Mouse (Mus musculus): Measurements from ENCODE around the gene Kif1b.
"Not testable (repeated sequence)": the region's sequence is repeated elsewhere in the genome, so short reads cannot be mapped to it uniquely, and the experiment has no call there.

DNA sequence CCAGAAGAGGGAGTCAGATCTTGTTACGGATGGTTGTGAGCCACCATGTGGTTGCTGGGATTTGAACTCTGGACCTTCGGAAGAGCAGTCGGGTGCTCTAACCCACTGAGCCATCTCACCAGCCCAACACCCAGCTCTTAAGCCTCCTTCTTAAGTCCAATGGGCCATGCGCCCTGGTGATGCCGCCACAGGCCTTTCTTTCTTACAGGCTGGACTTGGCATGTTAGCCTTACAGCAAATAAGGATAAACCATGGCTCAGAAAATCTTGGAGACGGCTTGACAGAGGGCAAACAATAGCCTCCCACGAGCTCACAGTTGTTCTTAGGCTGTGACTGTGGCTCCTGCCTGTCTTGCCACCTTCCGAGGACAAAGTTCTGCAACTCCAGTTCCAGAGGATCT, 137.6 kb downstream of the Kif1b start:
- TF ChIP-seq CTCF (IDR thresholded peaks at IDR 0.05; ENCODE audit: borderline replicate concordance, extremely low read depth, insufficient read depth, insufficient read length); POLR2A (IDR thresholded peaks at IDR 0.05; ENCODE audit: borderline replicate concordance, extremely low read depth, insufficient read depth, insufficient read length, poor library complexity, severe bottlenecking): not testable (repeated sequence)

Data from brain, embryonic 14.5 days (tissue).